In the genomic region with DNA sequence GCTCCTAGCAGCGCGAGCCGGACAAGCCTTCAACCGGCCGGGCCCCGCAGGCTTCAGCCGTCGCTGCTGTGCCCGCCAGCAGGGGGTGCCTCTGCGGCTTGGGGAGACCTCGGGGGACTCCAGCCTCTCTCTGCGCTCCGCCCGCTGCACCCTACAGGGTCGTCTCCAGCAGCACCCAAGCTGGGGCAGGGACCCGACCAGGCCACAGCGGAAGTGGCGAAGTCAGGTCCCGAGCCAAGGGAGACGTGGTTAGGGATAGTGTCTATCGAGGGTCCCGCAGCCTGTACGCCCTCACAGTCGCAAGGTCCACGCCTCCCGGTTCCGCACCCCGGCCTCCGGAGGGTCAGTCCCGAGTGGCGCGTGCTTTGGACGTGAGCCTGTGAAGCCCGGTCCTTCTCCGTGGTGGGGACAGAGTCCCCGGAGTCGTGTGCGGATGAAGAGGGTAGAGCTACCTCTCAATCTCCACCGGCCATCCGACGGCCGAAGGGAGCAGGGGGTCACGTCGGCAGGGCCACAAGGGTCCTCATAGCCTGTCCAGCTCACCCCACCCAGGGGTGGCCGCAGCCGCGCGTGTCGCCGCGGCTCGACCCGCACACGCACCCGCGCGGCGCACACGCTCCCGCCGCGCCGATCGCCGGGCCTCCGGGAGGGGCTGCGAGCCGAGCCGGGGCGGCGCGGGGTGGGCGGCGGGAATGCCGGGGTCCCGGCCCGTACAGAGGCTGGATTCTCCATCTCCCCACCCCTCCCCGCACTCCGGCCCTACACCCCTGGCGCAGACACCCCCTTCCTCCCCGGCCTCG, we compare ENCODE assay signal across 8 mouse cellular contexts. TPM values are rescaled to one million over a fixed set of nuclear protein-coding genes. Genes with fewer than 3 reads are reported as not detected.
DNase-seq lines count a peak whose midpoint lies in the region; ATAC-seq and TF ChIP-seq lines count a peak whose summit lies in the region.

No protein-coding gene starts in this region.

- no peaks in the 10 kb centered on the region for H3K36me3 ChIP-seq in ES-E14 (ENCODE audit: control insufficient read depth, insufficient read depth, low read length, poor library complexity, severe bottlenecking)
- no peaks in the 10 kb centered on the region for H3K36me3 ChIP-seq in forebrain, embryonic 12.5 days (replicated peaks)

- H3K4me1 ChIP-seq in ES-E14 (ENCODE audit: control insufficient read depth in 2 of 2, insufficient read depth in 2 of 2, low read length in 2 of 2, poor library complexity in 1 of 2): no peaks in the 10 kb centered on the region
- H3K4me1 ChIP-seq in brown adipose tissue, adult 24 weeks (ENCODE audit: control insufficient read depth, insufficient read depth, insufficient read length, low read length): peaks cover 4% of the 10 kb centered on the region; the same call in 1 of the 2 replicates
- peaks cover 62% of the 10 kb centered on the region for H3K4me1 ChIP-seq in forebrain, embryonic 12.5 days

- peak; percentile 38 for DNase-seq in ES-E14 (ENCODE audit: low read depth, low spot score)
- peak; percentile 9 for DNase-seq in heart, postnatal 25 days (ENCODE audit: low spot score)
- peak; percentile 29 to 58 for DNase-seq in layer of hippocampus, postnatal 25 days (ENCODE audit: extremely low spot score in 1 of 2, low spot score in 1 of 2)
- peak; percentile 72 to 78 for DNase-seq in lung, postnatal 4 days
- peak; percentile 75 for DNase-seq in retina, postnatal 1 day

- peak; percentile 35 for ATAC-seq in forebrain, embryonic 12.5 days (ENCODE audit: low FRiP score)
- ATAC-seq in activated CD4-positive, CD25-positive, alpha-beta regulatory T cell, adult 4 months: no peak

- peak overlapping the region; percentile 98 for H3K4me2 ChIP-seq in forebrain, embryonic 12.5 days

- under 1% methylated on average over 74 of the region's 82 CpGs for WGBS in forebrain, embryonic 12.5 days

- in situ Hi-C loops in ES-E14 (cut with MboI; ENCODE audit: low sequenced_read_pairs in 2 of 2, unreplicated experiment in 2 of 2): no loop called here

- H3K27me3 ChIP-seq in forebrain, embryonic 12.5 days: peaks cover 72% of the 10 kb centered on the region

- H3K9ac ChIP-seq in ES-E14 (ENCODE audit: insufficient read depth, low read depth, low read length, poor library complexity, severe bottlenecking): peak overlapping the region; percentile 57; the same call in 1 of the 2 replicates
- H3K9ac ChIP-seq in forebrain, embryonic 12.5 days: peak overlapping the region; percentile 90

- H3K4me3 ChIP-seq in ES-E14 (ENCODE audit: insufficient read depth in 1 of 2, low read depth in 1 of 2, low read length in 2 of 2, poor library complexity in 1 of 2, severe bottlenecking in 1 of 2): peak overlapping the region; percentile 75 to 78; a peak in 3 of 4 replicates
- H3K4me3 ChIP-seq in brown adipose tissue, adult 24 weeks (ENCODE audit: insufficient read depth, low read depth, low read length): peak overlapping the region; percentile 49
- peak overlapping the region; percentile 72 for H3K4me3 ChIP-seq in forebrain, embryonic 12.5 days (replicated peaks)

- no peak overlapping the region for H3K27ac ChIP-seq in ES-E14 (ENCODE audit: insufficient read depth, low read depth, low read length, poor library complexity, severe bottlenecking)
- no peak overlapping the region for H3K27ac ChIP-seq in brown adipose tissue, adult 24 weeks (replicated peaks; ENCODE audit: low read depth, low read length)
- H3K27ac ChIP-seq in forebrain, embryonic 12.5 days: peak overlapping the region; percentile 79

- H3K9me3 ChIP-seq in ES-E14 (ENCODE audit: control insufficient read depth, insufficient read depth, low read depth, low read length): no peaks in the 10 kb centered on the region
- H3K9me3 ChIP-seq in forebrain, embryonic 12.5 days: no peaks in the 10 kb centered on the region

- intact Hi-C loops in heart, postnatal 25 days (cut with DNase I): loop anchor here (1.0 to 5.0 kb wide), 3 partner anchors 104 to 159 kb away; no protein-coding TSS in a partner anchor

TF ChIP-seq in ES-E14, 5 proteins besides CTCF, POLR2A, EP300 and RAD21:
- TF ChIP-seq MAFK (IDR thresholded peaks at IDR 0.05; ENCODE audit: insufficient read depth, low read depth, low read length) (no peak), CHD2 (IDR thresholded peaks at IDR 0.05; ENCODE audit: low read depth, low read length) (no peak), ZNF384 (IDR thresholded peaks at IDR 0.05; ENCODE audit: low read depth, low read length) (no peak), ZC3H11A (IDR thresholded peaks at IDR 0.05; ENCODE audit: borderline replicate concordance, low read depth, low read length) (no peak), HCFC1 (IDR thresholded peaks at IDR 0.05; ENCODE audit: borderline replicate concordance, insufficient read depth, low read length) (no peak)

RNA-seq across cellular contexts. Expression of a gene that starts 1.0 kb away (rescaled TPM):
- 0.13 and 0.21 TPM in 2 replicates for total RNA-seq in ES-E14 (2012; rRNA removed)
- polyA plus RNA-seq in brown adipose tissue, adult 24 weeks (2012; ENCODE audit: insufficient read depth, insufficient read length, missing spikeins): not detected in 2 replicates
- 10.6 and 11.4 TPM in 2 replicates for polyA plus RNA-seq in forebrain, embryonic 12.5 days (2016; fragmentation: Nextera tagmentation; extraction: Ambion mirVana)
- total RNA-seq in heart, postnatal 25 days (2021): under 1 TPM; 0.36 to 0.42 TPM
- total RNA-seq in layer of hippocampus, postnatal 25 days (2021): 10 to 100 TPM; 12.9 to 13.0 TPM
- not detected for polyA plus RNA-seq in activated CD4-positive, CD25-positive, alpha-beta regulatory T cell, adult 4 months (2017; shearing (Covaris generic))

RNA-seq across cellular contexts. Expression of a gene that starts 54.0 kb away (rescaled TPM):
- total RNA-seq in ES-E14 (2012; rRNA removed): 36.4 and 48.2 TPM in 2 replicates
- 12.3 and 12.6 TPM in 2 replicates for polyA plus RNA-seq in brown adipose tissue, adult 24 weeks (2012; ENCODE audit: insufficient read depth, insufficient read length, missing spikeins)
- polyA plus RNA-seq in forebrain, embryonic 12.5 days (2016; fragmentation: Nextera tagmentation; extraction: Ambion mirVana): 57.9 and 62.4 TPM in 2 replicates
- 10 to 100 TPM; 18.3 to 21.4 TPM for total RNA-seq in heart, postnatal 25 days (2021)
- 10 to 100 TPM; 93.2 to 96.7 TPM for total RNA-seq in layer of hippocampus, postnatal 25 days (2021)
- 10 to 100 TPM; 31.1 to 45.6 TPM for polyA plus RNA-seq in activated CD4-positive, CD25-positive, alpha-beta regulatory T cell, adult 4 months (2017; shearing (Covaris generic))

Comparison
In these comparisons a context has a peak if more than half of its experiments do, and no peak if none do; other contexts are left out.
1. DNase-seq: peak in every context shown above with its lines; median percentile 75 in lung, postnatal 4 days; 75 in retina, postnatal 1 day; 44 in layer of hippocampus, postnatal 25 days; 38 in ES-E14; 9 in heart, postnatal 25 days.
2. RNA of a gene that starts 1.0 kb away (total RNA-seq): 12.9 to 13.0 TPM in layer of hippocampus, postnatal 25 days; 0.36 to 0.42 TPM in heart, postnatal 25 days and 0.13 to 0.21 TPM in ES-E14; every median in the first group is over 4 times any median in the second.
3. Peak in every context shown above with its lines, with median percentiles within 50 percentile points of each other: H3K4me3 ChIP-seq.